Mouse (Mus musculus) heart, postnatal 0 days (tissue): ENCODE results near the gene Umad1.

Experiments
- CTCF ChIP-seq: IDR thresholded peaks from 2 replicates; pipeline ENCODE4 v1.5.1; 2016; ENCODE audit warnings: antibody characterized with exemption, control low read depth, low read depth
- EP300 ChIP-seq: IDR thresholded peaks from 2 replicates; pipeline ENCODE4 v1.6.1; 2016; ENCODE audit warnings: antibody characterized with exemption, low read depth

DNA sequence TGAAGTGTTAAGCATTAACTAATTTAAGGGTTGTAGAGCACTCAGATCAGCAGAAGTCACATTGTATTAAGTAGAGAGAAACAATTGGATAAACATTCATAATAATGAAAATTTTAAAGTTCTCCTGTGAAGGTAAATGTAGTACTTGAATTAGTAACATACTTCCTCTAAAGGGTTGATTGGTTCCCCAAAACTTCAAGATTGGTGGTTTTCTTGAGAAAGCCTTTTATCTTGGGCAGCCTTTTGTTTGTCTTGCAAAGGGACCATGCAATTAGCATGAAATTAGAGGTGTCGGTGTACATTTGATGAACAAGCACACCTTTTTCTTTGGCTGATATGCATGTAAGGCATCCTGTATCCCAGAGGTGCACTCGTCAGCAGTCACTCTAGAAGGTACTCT is 131.8 kb downstream of the Umad1 start:
- no peak for TF ChIP-seq CTCF
- no peak for TF ChIP-seq EP300
